Mouse (Mus musculus) hindbrain, embryonic 13.5 days (tissue): Measurements from ENCODE around the gene Slc38a1. TPM values are rescaled to one million over a fixed set of nuclear protein-coding genes. Genes with fewer than 3 reads are reported as not detected.
A peak's percentile ranks its signal among the peaks of the same experiment; 100 is the strongest.

Source experiments
- ATAC-seq: fragments of 200-750 bp; cut with Nextera tagmentation; 2 replicates; pipeline ENCODE4 v1.8.0; 2017; ENCODE audit warnings: moderate TSS enrichment; ENCODE audit not compliant: low FRiP score
- H3K27ac ChIP-seq: fragments of 300-500 bp; sonication (generic); 2 replicates; pipeline ENCODE4 v1.5.1; 2015; ENCODE audit warnings: inconsistent platforms, mild to moderate bottlenecking, moderate library complexity
- H3K27me3 ChIP-seq: fragments of 300-500 bp; sonication (generic); 2 replicates; pipeline ENCODE4 v1.6.1; 2015; ENCODE audit warnings: mild to moderate bottlenecking, inconsistent platforms
- H3K36me3 ChIP-seq: fragments of 300-500 bp; sonication (generic); 2 replicates; pipeline ENCODE4 v1.6.1; 2015; ENCODE audit warnings: mild to moderate bottlenecking, inconsistent platforms
- H3K4me1 ChIP-seq: fragments of 300-500 bp; sonication (generic); replicated peaks from 2 replicates; pipeline ENCODE4 v1.6.1; 2015; ENCODE audit warnings: inconsistent platforms
- H3K4me2 ChIP-seq: fragments of 300-500 bp; sonication (generic); 2 replicates; pipeline ENCODE4 v1.6.1; 2015; ENCODE audit warnings: inconsistent platforms, mild to moderate bottlenecking, moderate library complexity
- H3K4me3 ChIP-seq: fragments of 300-500 bp; sonication (generic); 2 replicates; pipeline ENCODE4 v1.5.1; 2015; ENCODE audit warnings: mild to moderate bottlenecking, inconsistent platforms
- H3K9ac ChIP-seq: fragments of 300-500 bp; sonication (generic); 2 replicates; pipeline ENCODE4 v1.6.1; 2015; ENCODE audit warnings: mild to moderate bottlenecking, inconsistent platforms
- H3K9me3 ChIP-seq: fragments of 300-500 bp; sonication (generic); 2 replicates; pipeline ENCODE4 v1.6.1; 2016; ENCODE audit warnings: inconsistent platforms
- WGBS: fragments of 180-500 bp; shearing (Covaris S2); methylation state at CpG from one replicate; pipeline ENCODE4 v1.1.7; 2015; 5-methylcytosine and 5-hydroxymethylcytosine counted together
- polyA plus RNA-seq: library from polyadenylated mRNA; unstranded; fragments of >200 nt; fragmentation: Nextera tagmentation; extraction: Ambion mirVana; gene quantifications from 2 replicates; pipeline ENCODE4 v1.2.1, GENCODE M21; 2015

Slc38a1 gene
- polyA plus RNA-seq, 1 experiment from 2014 or later, result 154 TPM

- Histone ChIP-seq H3K36me3 (no peaks in the 10 kb centered on the region), H3K9ac (no peak overlapping the region), H3K27ac (no peak overlapping the region), H3K4me3 (no peak overlapping the region), H3K27me3 (no peaks in the 10 kb centered on the region), H3K9me3 (no peaks in the 10 kb centered on the region), H3K4me2 (no peak overlapping the region), H3K4me1 (0 out of 2 replicates have a peak, but pooled peaks cover 8% of the 10 kb centered on the region)
- WGBS, result 83% methylated on average over 8 of the region's 8 CpGs
- ATAC-seq, result no peak
Observed at GRCm38 (mm10) chr15:96654714-96655113, 12.0 kb upstream of the Slc38a1 start.

GRCm38 (mm10) chr15:96653011-96653410 lies 10.3 kb upstream of the Slc38a1 start:
- Histone ChIP-seq H3K4me2 (no peak overlapping the region), H3K36me3 (no peaks in the 10 kb centered on the region), H3K9ac (no peak overlapping the region), H3K9me3 (no peaks in the 10 kb centered on the region), H3K27ac (0 out of 2 replicates have a peak overlapping the region, but pooled peaks have one; percentile 8), H3K27me3 (no peaks in the 10 kb centered on the region), H3K4me1 (0 out of 2 replicates have a peak, but pooled peaks cover 8% of the 10 kb centered on the region), H3K4me3 (no peak overlapping the region)
- 95% methylated on average over 16 of the region's 16 CpGs for WGBS
- no peak for ATAC-seq

DNA sequence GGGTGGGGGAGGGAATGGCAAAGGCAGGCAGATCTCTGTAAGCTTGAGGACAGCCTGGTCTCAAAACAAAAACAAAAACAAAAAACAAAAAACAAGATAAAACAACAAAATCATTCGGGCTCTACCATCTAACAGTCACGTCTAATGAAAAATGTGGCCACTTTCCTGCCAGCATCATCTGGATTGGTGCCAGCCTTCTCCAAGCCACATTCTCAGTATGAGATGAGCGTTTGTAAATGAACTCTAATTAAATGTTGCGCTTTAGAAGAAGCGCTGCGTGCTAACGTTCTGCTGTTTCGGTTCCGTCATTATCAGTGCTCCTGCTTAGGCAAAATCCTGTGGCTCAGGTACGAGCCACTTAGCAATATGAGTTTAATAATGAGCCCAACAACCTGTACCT lies 9.8 kb upstream of the Slc38a1 start:
- 52% methylated on average over 10 of the region's 10 CpGs for WGBS

GRCm38 (mm10) chr15:96647376-96647775 lies 4.7 kb upstream of the Slc38a1 start:
- Histone ChIP-seq H3K9ac (no peak overlapping the region), H3K4me3 (no peak overlapping the region), H3K27me3 (no peaks in the 10 kb centered on the region), H3K4me2 (no peak overlapping the region), H3K9me3 (no peaks in the 10 kb centered on the region), H3K36me3 (no peaks in the 10 kb centered on the region), H3K4me1 (peaks cover 6% of the 10 kb centered on the region), H3K27ac (no peak overlapping the region)
- 48% methylated on average over 9 of the region's 15 CpGs for WGBS
- no peak for ATAC-seq

More for the DNA sequence above, 9.8 kb upstream of the Slc38a1 start:
- H3K4me1 ChIP-seq, result 0 out of 2 replicates have a peak, but pooled peaks cover 8% of the 10 kb centered on the region
- no peak overlapping the region for H3K4me3 ChIP-seq
- H3K9ac ChIP-seq, result no peak overlapping the region
- H3K27ac ChIP-seq, result 0 out of 2 replicates have a peak overlapping the region, but pooled peaks have one; percentile 8
- no peaks in the 10 kb centered on the region for H3K27me3 ChIP-seq
- H3K36me3 ChIP-seq, result no peaks in the 10 kb centered on the region
- H3K4me2 ChIP-seq, result no peak overlapping the region
- H3K9me3 ChIP-seq, result no peaks in the 10 kb centered on the region
- ATAC-seq, result no peak

DNA sequence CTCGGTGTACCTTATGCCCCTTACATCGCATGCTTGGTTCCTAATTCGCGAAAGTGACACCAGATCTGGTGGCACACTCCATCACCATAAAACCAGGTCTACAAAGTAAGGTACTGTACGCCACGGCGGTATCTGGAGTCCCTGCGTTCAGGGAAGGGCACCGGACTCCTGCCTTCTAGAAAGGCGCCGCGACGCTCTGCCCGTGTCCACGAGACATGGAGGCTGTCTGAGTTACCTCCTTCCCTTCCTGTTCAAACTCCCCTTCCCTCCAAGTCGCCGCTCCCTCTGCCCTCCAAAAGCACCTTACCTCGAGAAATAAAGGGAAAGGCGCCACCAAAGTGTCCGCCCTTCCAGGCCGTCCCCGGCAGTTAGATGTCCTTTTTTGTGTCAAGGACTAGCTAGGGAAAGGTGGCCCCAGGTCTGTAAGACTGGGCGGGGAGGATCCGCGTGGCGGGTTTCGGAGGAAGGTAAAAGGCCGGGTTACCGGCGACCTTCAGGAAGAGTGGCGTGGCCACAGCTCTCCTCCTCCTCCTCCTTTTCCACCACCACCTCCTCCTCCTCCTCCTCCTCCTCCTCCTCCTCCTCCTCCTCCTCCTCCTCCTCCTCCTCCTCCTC lies 785 bp downstream of the Slc38a1 start:
- no peak for ATAC-seq
- peak overlapping the region; percentile 100 for H3K9ac ChIP-seq
- H3K27me3 ChIP-seq, result no peaks in the 10 kb centered on the region
- H3K36me3 ChIP-seq, result peaks cover 11% of the 10 kb centered on the region
- H3K4me1 ChIP-seq, result peaks cover 39% of the 10 kb centered on the region
- peak overlapping the region; percentile 87 for H3K4me3 ChIP-seq
- peak overlapping the region; percentile 71 for H3K4me2 ChIP-seq
- 0% methylated on average over 31 of the region's 31 CpGs for WGBS
- H3K27ac ChIP-seq, result peak overlapping the region; percentile 100
- no peaks in the 10 kb centered on the region for H3K9me3 ChIP-seq

- Histone ChIP-seq H3K27me3 (no peaks in the 10 kb centered on the region), H3K9me3 (no peaks in the 10 kb centered on the region), H3K4me3 (peak overlapping the region; percentile 87), H3K36me3 (peaks cover 16% of the 10 kb centered on the region), H3K4me1 (peaks cover 39% of the 10 kb centered on the region), H3K27ac (peak overlapping the region; percentile 100), H3K4me2 (peak overlapping the region; percentile 71), H3K9ac (peak overlapping the region; percentile 100)
- peak; percentile 67 for ATAC-seq
- under 1% methylated on average over 63 of the region's 63 CpGs for WGBS
Observed at GRCm38 (mm10) chr15:96641111-96641820, 1.4 kb downstream of the Slc38a1 start.

- Histone ChIP-seq H3K9me3 (no peaks in the 10 kb centered on the region), H3K4me3 (peak overlapping the region; percentile 87), H3K36me3 (peaks cover 24% of the 10 kb centered on the region), H3K4me1 (peaks cover 39% of the 10 kb centered on the region), H3K4me2 (peak overlapping the region; percentile 71), H3K27me3 (no peaks in the 10 kb centered on the region), H3K27ac (peak overlapping the region; percentile 100), H3K9ac (peak overlapping the region; percentile 100)
- no peak for ATAC-seq
- WGBS, result 5% methylated on average over 16 of the region's 16 CpGs
Observed at GRCm38 (mm10) chr15:96640291-96640985, 2.3 kb downstream of the Slc38a1 start.

- H3K4me1 ChIP-seq, result peaks cover 39% of the 10 kb centered on the region
- H3K27me3 ChIP-seq, result no peaks in the 10 kb centered on the region
- WGBS, result 55% methylated on average over 8 of the region's 8 CpGs
- H3K9me3 ChIP-seq, result no peaks in the 10 kb centered on the region
- peaks cover 31% of the 10 kb centered on the region for H3K36me3 ChIP-seq
- H3K4me2 ChIP-seq, result peak overlapping the region; percentile 71
- no peak for ATAC-seq
- H3K27ac ChIP-seq, result peak overlapping the region; percentile 100
- H3K9ac ChIP-seq, result peak overlapping the region; percentile 100
- peak overlapping the region; percentile 87 for H3K4me3 ChIP-seq
Observed at GRCm38 (mm10) chr15:96639630-96640029, 3.1 kb downstream of the Slc38a1 start.

- peaks cover 36% of the 10 kb centered on the region for H3K4me1 ChIP-seq
- no peaks in the 10 kb centered on the region for H3K9me3 ChIP-seq
- H3K4me2 ChIP-seq, result peak overlapping the region; percentile 71
- H3K27ac ChIP-seq, result no peak overlapping the region
- peak overlapping the region; percentile 100; the same call in 1 of the 2 replicates for H3K9ac ChIP-seq
- WGBS, result 87% methylated on average over 2 of the region's 2 CpGs
- peaks cover 38% of the 10 kb centered on the region for H3K36me3 ChIP-seq
- no peaks in the 10 kb centered on the region for H3K27me3 ChIP-seq
- H3K4me3 ChIP-seq, result peak overlapping the region; percentile 87
- no peak for ATAC-seq
Observed at GRCm38 (mm10) chr15:96638656-96639055, 4.1 kb downstream of the Slc38a1 start.

- Histone ChIP-seq H3K9me3 (no peaks in the 10 kb centered on the region), H3K27me3 (no peaks in the 10 kb centered on the region), H3K9ac (no peak overlapping the region; the same call in 1 of the 2 replicates), H3K4me2 (peak overlapping the region; percentile 71; the same call in 1 of the 2 replicates), H3K4me3 (peak overlapping the region; percentile 87; the same call in 1 of the 2 replicates), H3K4me1 (peaks cover 35% of the 10 kb centered on the region), H3K36me3 (peaks cover 41% of the 10 kb centered on the region), H3K27ac (no peak overlapping the region)
- WGBS, result 69% methylated on average over 10 of the region's 10 CpGs
- no peak for ATAC-seq
Observed at GRCm38 (mm10) chr15:96638173-96638572, 4.5 kb downstream of the Slc38a1 start.

GRCm38 (mm10) chr15:96634670-96635405 lies 7.9 kb downstream of the Slc38a1 start:
- peaks cover 59% of the 10 kb centered on the region for H3K36me3 ChIP-seq
- H3K4me3 ChIP-seq, result no peak overlapping the region
- H3K9ac ChIP-seq, result no peak overlapping the region
- peaks cover 28% of the 10 kb centered on the region for H3K4me1 ChIP-seq
- ATAC-seq, result no peak
- H3K27me3 ChIP-seq, result no peaks in the 10 kb centered on the region
- WGBS, result 89% methylated on average over 19 of the region's 19 CpGs
- no peak overlapping the region for H3K27ac ChIP-seq
- no peaks in the 10 kb centered on the region for H3K9me3 ChIP-seq
- H3K4me2 ChIP-seq, result no peak overlapping the region
